Mouse (Mus musculus): Measurements from ENCODE around the gene Cbr2. TPM values are rescaled to one million over a fixed set of nuclear protein-coding genes. Genes with fewer than 3 reads are reported as not detected.

Gene Cbr2
- polyA plus RNA-seq, 1 experiment = not detected

- no peak overlapping the region for H3K4me3 ChIP-seq (replicated peaks)
- H3K9me3 ChIP-seq (ENCODE audit: control insufficient read depth, low read length) = no peaks in the 10 kb centered on the region
- no peaks in the 10 kb centered on the region for H3K27me3 ChIP-seq (ENCODE audit: control insufficient read depth)
- TF ChIP-seq TAL1 (IDR thresholded peaks at IDR 0.05; ENCODE audit: low read length) (no peak), GATA1 (IDR thresholded peaks at IDR 0.05; ENCODE audit: low read length) (no peak)
- peaks cover 61% of the 10 kb centered on the region for H3K36me3 ChIP-seq (ENCODE audit: control insufficient read depth)
- no peaks in the 10 kb centered on the region; the same call in 1 of the 2 replicates for H3K4me1 ChIP-seq (ENCODE audit: control insufficient read depth)
These were observed 27.2 kb downstream of the Cbr2 start for GRCm38 (mm10) chr11:120704486-120705325.

- H3K4me3 ChIP-seq (replicated peaks) = no peak overlapping the region
- peaks cover 65% of the 10 kb centered on the region for H3K36me3 ChIP-seq (ENCODE audit: control insufficient read depth)
- no peaks in the 10 kb centered on the region; the same call in 1 of the 2 replicates for H3K4me1 ChIP-seq (ENCODE audit: control insufficient read depth)
- H3K9me3 ChIP-seq (ENCODE audit: control insufficient read depth, low read length) = no peaks in the 10 kb centered on the region
- TF ChIP-seq TAL1 (IDR thresholded peaks at IDR 0.05; ENCODE audit: low read length) (no peak), GATA1 (IDR thresholded peaks at IDR 0.05; ENCODE audit: low read length) (no peak)
- no peaks in the 10 kb centered on the region for H3K27me3 ChIP-seq (ENCODE audit: control insufficient read depth)
These were observed 28.0 kb downstream of the Cbr2 start for GRCm38 (mm10) chr11:120703696-120704454.

GRCm38 (mm10) chr11:120697741-120698140 lies 34.2 kb downstream of the Cbr2 start:
- Histone ChIP-seq H3K9me3 (ENCODE audit: control insufficient read depth, low read length) (peaks cover 4% of the 10 kb centered on the region; the same call in 1 of the 2 replicates), H3K27me3 (ENCODE audit: control insufficient read depth) (no peaks in the 10 kb centered on the region), H3K4me1 (ENCODE audit: control insufficient read depth) (no peaks in the 10 kb centered on the region), H3K4me3 (replicated peaks) (no peak overlapping the region), H3K36me3 (ENCODE audit: control insufficient read depth) (peaks cover 79% of the 10 kb centered on the region)
- TF ChIP-seq TAL1 (IDR thresholded peaks at IDR 0.05; ENCODE audit: low read length) (no peak), GATA1 (IDR thresholded peaks at IDR 0.05; ENCODE audit: low read length) (no peak)

GRCm38 (mm10) chr11:120696568-120696967 lies 35.3 kb downstream of the Cbr2 start:
- Histone ChIP-seq H3K4me3 (replicated peaks) (no peak overlapping the region), H3K36me3 (ENCODE audit: control insufficient read depth) (peaks cover 81% of the 10 kb centered on the region), H3K9me3 (ENCODE audit: control insufficient read depth, low read length) (peaks cover 4% of the 10 kb centered on the region; the same call in 1 of the 2 replicates), H3K27me3 (ENCODE audit: control insufficient read depth) (no peaks in the 10 kb centered on the region), H3K4me1 (ENCODE audit: control insufficient read depth) (no peaks in the 10 kb centered on the region)
- no peak for TF ChIP-seq TAL1 (IDR thresholded peaks at IDR 0.05; ENCODE audit: low read length)
- TF ChIP-seq GATA1 (IDR thresholded peaks at IDR 0.05; ENCODE audit: low read length) = no peak

- Histone ChIP-seq H3K9me3 (ENCODE audit: control insufficient read depth, low read length) (peaks cover 4% of the 10 kb centered on the region; the same call in 1 of the 2 replicates), H3K4me3 (replicated peaks) (no peak overlapping the region), H3K27me3 (ENCODE audit: control insufficient read depth) (no peaks in the 10 kb centered on the region), H3K4me1 (ENCODE audit: control insufficient read depth) (no peaks in the 10 kb centered on the region), H3K36me3 (ENCODE audit: control insufficient read depth) (peaks cover 79% of the 10 kb centered on the region)
- TF ChIP-seq TAL1 (IDR thresholded peaks at IDR 0.05; ENCODE audit: low read length) (no peak), GATA1 (IDR thresholded peaks at IDR 0.05; ENCODE audit: low read length) (no peak)
These were observed 36.3 kb downstream of the Cbr2 start for GRCm38 (mm10) chr11:120695641-120696040.

GRCm38 (mm10) chr11:120695184-120695583 lies 36.7 kb downstream of the Cbr2 start:
- peaks cover 79% of the 10 kb centered on the region for H3K36me3 ChIP-seq (ENCODE audit: control insufficient read depth)

GRCm38 (mm10) chr11:120693461-120693860 lies 38.5 kb downstream of the Cbr2 start:
- no peaks in the 10 kb centered on the region for H3K27me3 ChIP-seq (ENCODE audit: control insufficient read depth)
- H3K4me1 ChIP-seq (ENCODE audit: control insufficient read depth) = no peaks in the 10 kb centered on the region
- H3K9me3 ChIP-seq (ENCODE audit: control insufficient read depth, low read length) = peaks cover 4% of the 10 kb centered on the region; the same call in 1 of the 2 replicates
- H3K36me3 ChIP-seq (ENCODE audit: control insufficient read depth) = peaks cover 77% of the 10 kb centered on the region
- no peak for TF ChIP-seq GATA1 (IDR thresholded peaks at IDR 0.05; ENCODE audit: low read length)
- H3K4me3 ChIP-seq (replicated peaks) = no peak overlapping the region

More at GRCm38 (mm10) chr11:120695184-120695583, 36.7 kb downstream of the Cbr2 start:
- Histone ChIP-seq H3K27me3 (ENCODE audit: control insufficient read depth) (no peaks in the 10 kb centered on the region), H3K4me3 (replicated peaks) (no peak overlapping the region), H3K9me3 (ENCODE audit: control insufficient read depth, low read length) (peaks cover 4% of the 10 kb centered on the region; the same call in 1 of the 2 replicates), H3K4me1 (ENCODE audit: control insufficient read depth) (no peaks in the 10 kb centered on the region)
- TF ChIP-seq GATA1 (IDR thresholded peaks at IDR 0.05; ENCODE audit: low read length) = no peak
- no peak for TF ChIP-seq TAL1 (IDR thresholded peaks at IDR 0.05; ENCODE audit: low read length)

- TF ChIP-seq TAL1 (IDR thresholded peaks at IDR 0.05; ENCODE audit: low read length) (no peak), GATA1 (IDR thresholded peaks at IDR 0.05; ENCODE audit: low read length) (no peak)
- no peaks in the 10 kb centered on the region for H3K4me1 ChIP-seq (ENCODE audit: control insufficient read depth)
- H3K36me3 ChIP-seq (ENCODE audit: control insufficient read depth) = peaks cover 78% of the 10 kb centered on the region
- H3K4me3 ChIP-seq (replicated peaks) = no peak overlapping the region
- H3K27me3 ChIP-seq (ENCODE audit: control insufficient read depth) = no peaks in the 10 kb centered on the region
- peaks cover 4% of the 10 kb centered on the region; the same call in 1 of the 2 replicates for H3K9me3 ChIP-seq (ENCODE audit: control insufficient read depth, low read length)
These were observed 39.4 kb downstream of the Cbr2 start for GRCm38 (mm10) chr11:120692471-120693011.

GRCm38 (mm10) chr11:120689365-120689764 lies 42.5 kb downstream of the Cbr2 start:
- TF ChIP-seq TAL1 (IDR thresholded peaks at IDR 0.05; ENCODE audit: low read length) (no peak), GATA1 (IDR thresholded peaks at IDR 0.05; ENCODE audit: low read length) (no peak)
- Histone ChIP-seq H3K27me3 (ENCODE audit: control insufficient read depth) (no peaks in the 10 kb centered on the region), H3K9me3 (ENCODE audit: control insufficient read depth, low read length) (no peaks in the 10 kb centered on the region), H3K4me1 (ENCODE audit: control insufficient read depth) (no peaks in the 10 kb centered on the region), H3K36me3 (ENCODE audit: control insufficient read depth) (peaks cover 81% of the 10 kb centered on the region), H3K4me3 (replicated peaks) (no peak overlapping the region)

Measured in erythroblast, embryonic 14.5 days (primary cell).